Mouse (Mus musculus): ENCODE data around the gene Ap3b2. TPM values are rescaled to one million over a fixed set of nuclear protein-coding genes. Genes with fewer than 3 reads are reported as not detected.
A peak's percentile ranks its signal among the peaks of the same experiment; 100 is the strongest.

Gene Ap3b2
- polyA plus RNA-seq, 1 experiment from 2014 or later: 4.9 TPM

DNA sequence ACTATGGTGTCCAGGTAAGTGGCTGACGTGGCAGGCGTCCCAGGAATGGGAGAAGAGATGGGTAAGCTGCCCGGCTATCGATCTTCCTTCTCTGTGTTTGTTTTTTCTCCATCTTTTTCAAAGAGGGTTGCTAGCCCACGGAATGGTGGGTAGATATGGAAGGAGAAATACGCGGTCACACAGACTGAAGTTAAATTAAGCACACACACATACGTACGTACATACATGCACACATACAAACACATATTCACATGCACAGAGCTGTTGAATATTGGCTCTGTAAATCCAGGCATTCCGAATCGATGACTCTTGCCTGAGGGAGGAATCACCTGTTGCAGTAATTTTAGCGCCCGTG lies 29.9 kb upstream of the Ap3b2 start:
- Histone ChIP-seq H3K4me2 (ENCODE audit: low read depth, low read length) (peak overlapping the region; percentile 75), H3K36me3 (ENCODE audit: control insufficient read depth, insufficient read depth, low read length) (0 out of 2 replicates have a peak, but pooled peaks cover 5% of the 10 kb centered on the region), H3K27me3 (ENCODE audit: control insufficient read depth, insufficient read depth, low read length) (no peaks in the 10 kb centered on the region), H3K27ac (ENCODE audit: low read length) (peak overlapping the region; percentile 56; the same call in 1 of the 2 replicates), H3K4me3 (replicated peaks; ENCODE audit: low read length) (peak overlapping the region; percentile 59), H3K9me3 (replicated peaks; ENCODE audit: control insufficient read depth, low read length) (no peaks in the 10 kb centered on the region), H3K9ac (ENCODE audit: low read length) (peak overlapping the region; percentile 73), H3K4me1 (ENCODE audit: control insufficient read depth, insufficient read depth, low read length) (peaks cover 17% of the 10 kb centered on the region)
- ATAC-seq (ENCODE audit: insufficient read depth, low FRiP score): peak; percentile 9; the same call in 1 of the 2 replicates
- 6% methylated on average over 13 of the region's 13 CpGs for WGBS

GRCm38 (mm10) chr7:81523008-81523662 lies 29.4 kb upstream of the Ap3b2 start:
- peaks cover 17% of the 10 kb centered on the region for H3K4me1 ChIP-seq (ENCODE audit: control insufficient read depth, insufficient read depth, low read length)
- H3K9me3 ChIP-seq (replicated peaks; ENCODE audit: control insufficient read depth, low read length): no peaks in the 10 kb centered on the region
- peak overlapping the region; percentile 59 for H3K4me3 ChIP-seq (replicated peaks; ENCODE audit: low read length)
- WGBS: under 1% methylated on average over 31 of the region's 31 CpGs
- ATAC-seq (ENCODE audit: insufficient read depth, low FRiP score): peak; percentile 98
- peak overlapping the region; percentile 76 for H3K9ac ChIP-seq (ENCODE audit: low read length)
- H3K4me2 ChIP-seq (ENCODE audit: low read depth, low read length): peak overlapping the region; percentile 75
- H3K27ac ChIP-seq (ENCODE audit: low read length): peak overlapping the region; percentile 91
- no peaks in the 10 kb centered on the region for H3K27me3 ChIP-seq (ENCODE audit: control insufficient read depth, insufficient read depth, low read length)
- H3K36me3 ChIP-seq (ENCODE audit: control insufficient read depth, insufficient read depth, low read length): 0 out of 2 replicates have a peak, but pooled peaks cover 5% of the 10 kb centered on the region

- H3K9me3 ChIP-seq (replicated peaks; ENCODE audit: control insufficient read depth, low read length): no peaks in the 10 kb centered on the region
Observed at GRCm38 (mm10) chr7:81516154-81517030, 22.7 kb upstream of the Ap3b2 start.

GRCm38 (mm10) chr7:81514906-81515590 lies 21.3 kb upstream of the Ap3b2 start:
- no peak overlapping the region for H3K4me2 ChIP-seq (ENCODE audit: low read depth, low read length)
- H3K36me3 ChIP-seq (ENCODE audit: control insufficient read depth, insufficient read depth, low read length): no peaks in the 10 kb centered on the region
- H3K4me1 ChIP-seq (ENCODE audit: control insufficient read depth, insufficient read depth, low read length): no peaks in the 10 kb centered on the region
- H3K9ac ChIP-seq (ENCODE audit: low read length): no peak overlapping the region
- no peak overlapping the region for H3K27ac ChIP-seq (ENCODE audit: low read length)
- no peaks in the 10 kb centered on the region for H3K27me3 ChIP-seq (ENCODE audit: control insufficient read depth, insufficient read depth, low read length)
- no peak for ATAC-seq (ENCODE audit: insufficient read depth, low FRiP score)
- H3K9me3 ChIP-seq (replicated peaks; ENCODE audit: control insufficient read depth, low read length): no peaks in the 10 kb centered on the region
- no peak overlapping the region for H3K4me3 ChIP-seq (replicated peaks; ENCODE audit: low read length)
- WGBS: 34% methylated on average over 13 of the region's 13 CpGs

More at GRCm38 (mm10) chr7:81516154-81517030, 22.7 kb upstream of the Ap3b2 start:
- no peak overlapping the region for H3K9ac ChIP-seq (ENCODE audit: low read length)
- WGBS: 66% methylated on average over 6 of the region's 6 CpGs
- no peak for ATAC-seq (ENCODE audit: insufficient read depth, low FRiP score)
- H3K4me1 ChIP-seq (ENCODE audit: control insufficient read depth, insufficient read depth, low read length): no peaks in the 10 kb centered on the region
- no peak overlapping the region for H3K4me3 ChIP-seq (replicated peaks; ENCODE audit: low read length)
- no peak overlapping the region for H3K27ac ChIP-seq (ENCODE audit: low read length)
- H3K27me3 ChIP-seq (ENCODE audit: control insufficient read depth, insufficient read depth, low read length): no peaks in the 10 kb centered on the region
- H3K36me3 ChIP-seq (ENCODE audit: control insufficient read depth, insufficient read depth, low read length): no peaks in the 10 kb centered on the region
- H3K4me2 ChIP-seq (ENCODE audit: low read depth, low read length): no peak overlapping the region

DNA sequence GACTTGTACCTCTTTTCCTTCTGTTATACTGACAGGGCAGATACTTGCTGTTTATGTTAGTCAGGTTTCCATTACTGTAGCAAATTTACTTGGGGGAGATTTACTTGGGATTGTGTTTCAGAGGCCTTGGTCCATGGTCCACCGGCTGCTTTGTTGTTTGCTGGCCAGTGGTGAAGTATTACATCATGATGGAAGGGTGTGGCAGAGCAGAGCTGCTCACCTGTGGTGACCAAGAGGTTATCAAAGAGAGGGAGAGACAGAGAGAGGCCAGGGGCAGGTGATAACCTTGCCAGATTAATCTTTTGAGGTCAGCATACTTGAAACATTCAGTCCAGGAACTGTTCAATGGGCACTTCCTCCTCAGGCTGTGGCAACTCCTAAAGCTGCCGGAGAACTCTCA lies 7.3 kb upstream of the Ap3b2 start:
- Histone ChIP-seq H3K9me3 (replicated peaks; ENCODE audit: control insufficient read depth, low read length) (no peaks in the 10 kb centered on the region), H3K9ac (ENCODE audit: low read length) (no peak overlapping the region), H3K4me1 (ENCODE audit: control insufficient read depth, insufficient read depth, low read length) (no peaks in the 10 kb centered on the region), H3K4me2 (ENCODE audit: low read depth, low read length) (no peak overlapping the region), H3K27me3 (ENCODE audit: control insufficient read depth, insufficient read depth, low read length) (0 out of 2 replicates have a peak, but pooled peaks cover 4% of the 10 kb centered on the region), H3K4me3 (replicated peaks; ENCODE audit: low read length) (no peak overlapping the region), H3K36me3 (ENCODE audit: control insufficient read depth, insufficient read depth, low read length) (no peaks in the 10 kb centered on the region), H3K27ac (ENCODE audit: low read length) (no peak overlapping the region)
- WGBS: 39% methylated on average over 2 of the region's 2 CpGs
- no peak for ATAC-seq (ENCODE audit: insufficient read depth, low FRiP score)

GRCm38 (mm10) chr7:81498181-81498580 lies 4.5 kb upstream of the Ap3b2 start, which contains the start of gene BC048679:
TSS of gene BC048679 (minus strand) at chr7:81498281.
- no peak within 1 kb of the TSS for H3K9ac ChIP-seq (ENCODE audit: low read length)
- H3K27me3 ChIP-seq (ENCODE audit: control insufficient read depth, insufficient read depth, low read length): peaks cover 7% of the 10 kb centered on the region; the same call in 1 of the 2 replicates
- no peak within 1 kb of the TSS for H3K4me2 ChIP-seq (ENCODE audit: low read depth, low read length)
- H3K27ac ChIP-seq (ENCODE audit: low read length): no peak within 1 kb of the TSS
- 46% methylated on average over 7 of the region's 7 CpGs for WGBS
- no peak for ATAC-seq (ENCODE audit: insufficient read depth, low FRiP score)
- no peaks in the 10 kb centered on the region for H3K36me3 ChIP-seq (ENCODE audit: control insufficient read depth, insufficient read depth, low read length)
- H3K4me3 ChIP-seq (replicated peaks; ENCODE audit: low read length): no peak within 1 kb of the TSS
- no peaks in the 10 kb centered on the region for H3K9me3 ChIP-seq (replicated peaks; ENCODE audit: control insufficient read depth, low read length)
- peaks cover 4% of the 10 kb centered on the region; the same call in 1 of the 2 replicates for H3K4me1 ChIP-seq (ENCODE audit: control insufficient read depth, insufficient read depth, low read length)

- Histone ChIP-seq H3K27me3 (ENCODE audit: control insufficient read depth, insufficient read depth, low read length) (peaks cover 7% of the 10 kb centered on the region; the same call in 1 of the 2 replicates), H3K9ac (ENCODE audit: low read length) (no peak overlapping the region), H3K27ac (ENCODE audit: low read length) (no peak overlapping the region), H3K4me3 (replicated peaks; ENCODE audit: low read length) (no peak overlapping the region), H3K4me2 (ENCODE audit: low read depth, low read length) (no peak overlapping the region), H3K4me1 (ENCODE audit: control insufficient read depth, insufficient read depth, low read length) (peaks cover 4% of the 10 kb centered on the region; the same call in 1 of the 2 replicates), H3K36me3 (ENCODE audit: control insufficient read depth, insufficient read depth, low read length) (no peaks in the 10 kb centered on the region), H3K9me3 (replicated peaks; ENCODE audit: control insufficient read depth, low read length) (no peaks in the 10 kb centered on the region)
- no peak for ATAC-seq (ENCODE audit: insufficient read depth, low FRiP score)
- 20% methylated on average over 6 of the region's 6 CpGs for WGBS
Observed at GRCm38 (mm10) chr7:81497171-81497570, 3.4 kb upstream of the Ap3b2 start.

- no peak overlapping the region for H3K9ac ChIP-seq (ENCODE audit: low read length)
- H3K27ac ChIP-seq (ENCODE audit: low read length): no peak overlapping the region
- peak overlapping the region; percentile 86 for H3K4me2 ChIP-seq (ENCODE audit: low read depth, low read length)
- H3K36me3 ChIP-seq (ENCODE audit: control insufficient read depth, insufficient read depth, low read length): no peaks in the 10 kb centered on the region
- H3K4me1 ChIP-seq (ENCODE audit: control insufficient read depth, insufficient read depth, low read length): peaks cover 4% of the 10 kb centered on the region; the same call in 1 of the 2 replicates
- H3K4me3 ChIP-seq (replicated peaks; ENCODE audit: low read length): no peak overlapping the region
- 51% methylated on average over 9 of the region's 9 CpGs for WGBS
- H3K9me3 ChIP-seq (replicated peaks; ENCODE audit: control insufficient read depth, low read length): no peaks in the 10 kb centered on the region
- no peak for ATAC-seq (ENCODE audit: insufficient read depth, low FRiP score)
- peaks cover 10% of the 10 kb centered on the region; the same call in 1 of the 2 replicates for H3K27me3 ChIP-seq (ENCODE audit: control insufficient read depth, insufficient read depth, low read length)
Observed at GRCm38 (mm10) chr7:81492628-81493027, 1.1 kb downstream of the Ap3b2 start.

Measured in stomach, embryonic 16.5 days (tissue).